Mouse (Mus musculus) C2C12 (cell line): ENCODE measurements around the gene Sh3bp4.

Experiments
- CTCF ChIP-seq: IDR thresholded peaks from one replicate; pipeline ENCODE4 v1.5.1; 2011; ENCODE audit not compliant: control insufficient read depth, insufficient read depth, insufficient read length
- FOSL1 ChIP-seq: IDR thresholded peaks from one replicate; pipeline ENCODE4 v1.8.0; 2011; ENCODE audit warnings: mild to moderate bottlenecking, low read length; ENCODE audit not compliant: poor library complexity, insufficient read depth, severe bottlenecking
- MAX ChIP-seq: IDR thresholded peaks from one replicate; pipeline ENCODE4 v1.6.1; 2011; ENCODE audit warnings: mild to moderate bottlenecking, control low read depth
- USF1 ChIP-seq: IDR thresholded peaks from one replicate; pipeline ENCODE4 v1.6.1; 2011; ENCODE audit warnings: low read depth, mild to moderate bottlenecking, control low read depth, moderate library complexity

GRCm38 (mm10) chr1:89188091-89188490 is 117.9 kb downstream of the Sh3bp4 start:
- TF ChIP-seq MAX (no peak), USF1 (no peak), FOSL1 (no peak), CTCF (no peak)
